Mouse (Mus musculus): ENCODE data around the gene Fam181a. TPM values are rescaled to one million over a fixed set of nuclear protein-coding genes. Genes with fewer than 3 reads are reported as not detected.

Gene Fam181a
- polyA plus RNA-seq, 1 experiment from 2014 or later, result 7.7 TPM

GRCm38 (mm10) chr12:103343456-103343855 lies 32.7 kb downstream of the Fam181a start:
- no peaks in the 10 kb centered on the region for H3K36me3 ChIP-seq (ENCODE audit: control insufficient read depth, insufficient read depth, low read length)
- no peak overlapping the region for H3K27ac ChIP-seq (ENCODE audit: low read length)
- H3K4me3 ChIP-seq (ENCODE audit: low read depth, low read length), result no peak overlapping the region
- no peaks in the 10 kb centered on the region for H3K9me3 ChIP-seq (replicated peaks; ENCODE audit: control insufficient read depth, low read length, poor library complexity, severe bottlenecking)
- no peak overlapping the region for H3K9ac ChIP-seq (ENCODE audit: low read depth, low read length)
- ATAC-seq, result no peak
- no peak overlapping the region for H3K4me2 ChIP-seq (ENCODE audit: low read length)
- H3K4me1 ChIP-seq (ENCODE audit: control insufficient read depth, insufficient read depth, low read length), result no peaks in the 10 kb centered on the region
- H3K27me3 ChIP-seq (ENCODE audit: control insufficient read depth, insufficient read depth, low read depth, low read length), result no peaks in the 10 kb centered on the region
- 77% methylated on average over 8 of the region's 8 CpGs for WGBS

GRCm38 (mm10) chr12:103344934-103345333 lies 34.2 kb downstream of the Fam181a start:
- Histone ChIP-seq H3K27ac (ENCODE audit: low read length) (no peak overlapping the region), H3K4me3 (ENCODE audit: low read depth, low read length) (no peak overlapping the region), H3K36me3 (ENCODE audit: control insufficient read depth, insufficient read depth, low read length) (no peaks in the 10 kb centered on the region), H3K9ac (ENCODE audit: low read depth, low read length) (no peak overlapping the region), H3K27me3 (ENCODE audit: control insufficient read depth, insufficient read depth, low read depth, low read length) (no peaks in the 10 kb centered on the region), H3K9me3 (replicated peaks; ENCODE audit: control insufficient read depth, low read length, poor library complexity, severe bottlenecking) (no peaks in the 10 kb centered on the region), H3K4me2 (ENCODE audit: low read length) (no peak overlapping the region), H3K4me1 (ENCODE audit: control insufficient read depth, insufficient read depth, low read length) (no peaks in the 10 kb centered on the region)
- ATAC-seq, result no peak
- WGBS, result 91% methylated on average over 7 of the region's 7 CpGs

GRCm38 (mm10) chr12:103346945-103347344 lies 36.2 kb downstream of the Fam181a start:
- Histone ChIP-seq H3K36me3 (ENCODE audit: control insufficient read depth, insufficient read depth, low read length) (no peaks in the 10 kb centered on the region), H3K4me1 (ENCODE audit: control insufficient read depth, insufficient read depth, low read length) (no peaks in the 10 kb centered on the region)
- 84% methylated on average over 8 of the region's 8 CpGs for WGBS

GRCm38 (mm10) chr12:103347406-103347805 lies 36.6 kb downstream of the Fam181a start:
- no peak overlapping the region for H3K4me2 ChIP-seq (ENCODE audit: low read length)
- 52% methylated on average over 5 of the region's 5 CpGs for WGBS
- no peaks in the 10 kb centered on the region for H3K4me1 ChIP-seq (ENCODE audit: control insufficient read depth, insufficient read depth, low read length)
- no peak overlapping the region for H3K4me3 ChIP-seq (ENCODE audit: low read depth, low read length)
- no peaks in the 10 kb centered on the region for H3K36me3 ChIP-seq (ENCODE audit: control insufficient read depth, insufficient read depth, low read length)
- H3K27me3 ChIP-seq (ENCODE audit: control insufficient read depth, insufficient read depth, low read depth, low read length), result no peaks in the 10 kb centered on the region
- no peaks in the 10 kb centered on the region for H3K9me3 ChIP-seq (replicated peaks; ENCODE audit: control insufficient read depth, low read length, poor library complexity, severe bottlenecking)
- no peak overlapping the region for H3K9ac ChIP-seq (ENCODE audit: low read depth, low read length)
- no peak overlapping the region for H3K27ac ChIP-seq (ENCODE audit: low read length)
- no peak for ATAC-seq

More at GRCm38 (mm10) chr12:103346945-103347344, 36.2 kb downstream of the Fam181a start:
- Histone ChIP-seq H3K27me3 (ENCODE audit: control insufficient read depth, insufficient read depth, low read depth, low read length) (no peaks in the 10 kb centered on the region), H3K4me2 (ENCODE audit: low read length) (no peak overlapping the region), H3K9me3 (replicated peaks; ENCODE audit: control insufficient read depth, low read length, poor library complexity, severe bottlenecking) (no peaks in the 10 kb centered on the region), H3K9ac (ENCODE audit: low read depth, low read length) (no peak overlapping the region), H3K27ac (ENCODE audit: low read length) (no peak overlapping the region), H3K4me3 (ENCODE audit: low read depth, low read length) (no peak overlapping the region)
- ATAC-seq, result no peak

GRCm38 (mm10) chr12:103348506-103348905 lies 37.7 kb downstream of the Fam181a start:
- Histone ChIP-seq H3K36me3 (ENCODE audit: control insufficient read depth, insufficient read depth, low read length) (no peaks in the 10 kb centered on the region), H3K9ac (ENCODE audit: low read depth, low read length) (0 out of 2 replicates have a peak overlapping the region, but pooled peaks have one; percentile 26)
- 8% methylated on average over 3 of the region's 3 CpGs for WGBS

GRCm38 (mm10) chr12:103352735-103353134 lies 42.0 kb downstream of the Fam181a start:
- H3K4me3 ChIP-seq (ENCODE audit: low read depth, low read length), result no peak overlapping the region
- no peaks in the 10 kb centered on the region for H3K36me3 ChIP-seq (ENCODE audit: control insufficient read depth, insufficient read depth, low read length)
- ATAC-seq, result no peak
- no peaks in the 10 kb centered on the region for H3K9me3 ChIP-seq (replicated peaks; ENCODE audit: control insufficient read depth, low read length, poor library complexity, severe bottlenecking)
- no peak overlapping the region for H3K27ac ChIP-seq (ENCODE audit: low read length)
- no peak overlapping the region for H3K9ac ChIP-seq (ENCODE audit: low read depth, low read length)
- WGBS, result 95% methylated on average over 6 of the region's 6 CpGs
- H3K4me2 ChIP-seq (ENCODE audit: low read length), result no peak overlapping the region
- no peaks in the 10 kb centered on the region for H3K27me3 ChIP-seq (ENCODE audit: control insufficient read depth, insufficient read depth, low read depth, low read length)
- no peaks in the 10 kb centered on the region for H3K4me1 ChIP-seq (ENCODE audit: control insufficient read depth, insufficient read depth, low read length)

More at GRCm38 (mm10) chr12:103348506-103348905, 37.7 kb downstream of the Fam181a start:
- Histone ChIP-seq H3K9me3 (replicated peaks; ENCODE audit: control insufficient read depth, low read length, poor library complexity, severe bottlenecking) (no peaks in the 10 kb centered on the region), H3K4me2 (ENCODE audit: low read length) (no peak overlapping the region), H3K4me1 (ENCODE audit: control insufficient read depth, insufficient read depth, low read length) (no peaks in the 10 kb centered on the region), H3K4me3 (ENCODE audit: low read depth, low read length) (no peak overlapping the region), H3K27me3 (ENCODE audit: control insufficient read depth, insufficient read depth, low read depth, low read length) (no peaks in the 10 kb centered on the region), H3K27ac (ENCODE audit: low read length) (no peak overlapping the region)
- ATAC-seq, result peak; percentile 76

- peak; percentile 6; the same call in 1 of the 2 replicates for ATAC-seq
- no peak overlapping the region for H3K27ac ChIP-seq (ENCODE audit: low read length)
These were observed 42.8 kb downstream of the Fam181a start for GRCm38 (mm10) chr12:103353538-103353937.

GRCm38 (mm10) chr12:103355746-103356414 lies 45.1 kb downstream of the Fam181a start, which contains the start of gene Asb2:
Asb2 (minus strand) TSS chr12:103356001.
- H3K9me3 ChIP-seq (replicated peaks; ENCODE audit: control insufficient read depth, low read length, poor library complexity, severe bottlenecking), result no peaks in the 10 kb centered on the region
- WGBS, result 72% methylated on average over 14 of the region's 14 CpGs
- H3K4me1 ChIP-seq (ENCODE audit: control insufficient read depth, insufficient read depth, low read length), result no peaks in the 10 kb centered on the region
- no peak for ATAC-seq
- H3K27me3 ChIP-seq (ENCODE audit: control insufficient read depth, insufficient read depth, low read depth, low read length), result no peaks in the 10 kb centered on the region
- no peak within 1 kb of the TSS for H3K9ac ChIP-seq (ENCODE audit: low read depth, low read length)
- H3K4me2 ChIP-seq (ENCODE audit: low read length), result no peak within 1 kb of the TSS
- no peak within 1 kb of the TSS for H3K4me3 ChIP-seq (ENCODE audit: low read depth, low read length)
- H3K36me3 ChIP-seq (ENCODE audit: control insufficient read depth, insufficient read depth, low read length), result no peaks in the 10 kb centered on the region
- no peak within 1 kb of the TSS for H3K27ac ChIP-seq (ENCODE audit: low read length)

More at GRCm38 (mm10) chr12:103353538-103353937, 42.8 kb downstream of the Fam181a start:
- no peak overlapping the region for H3K4me2 ChIP-seq (ENCODE audit: low read length)
- no peaks in the 10 kb centered on the region for H3K36me3 ChIP-seq (ENCODE audit: control insufficient read depth, insufficient read depth, low read length)
- 9% methylated on average over 5 of the region's 5 CpGs for WGBS
- H3K9me3 ChIP-seq (replicated peaks; ENCODE audit: control insufficient read depth, low read length, poor library complexity, severe bottlenecking), result no peaks in the 10 kb centered on the region
- no peak overlapping the region for H3K9ac ChIP-seq (ENCODE audit: low read depth, low read length)
- H3K27me3 ChIP-seq (ENCODE audit: control insufficient read depth, insufficient read depth, low read depth, low read length), result no peaks in the 10 kb centered on the region
- H3K4me1 ChIP-seq (ENCODE audit: control insufficient read depth, insufficient read depth, low read length), result no peaks in the 10 kb centered on the region
- no peak overlapping the region for H3K4me3 ChIP-seq (ENCODE audit: low read depth, low read length)

GRCm38 (mm10) chr12:103356415-103356748 lies 45.6 kb downstream of the Fam181a start:
- no peaks in the 10 kb centered on the region for H3K36me3 ChIP-seq (ENCODE audit: control insufficient read depth, insufficient read depth, low read length)
- no peak overlapping the region for H3K4me2 ChIP-seq (ENCODE audit: low read length)
- no peak for ATAC-seq
- H3K4me1 ChIP-seq (ENCODE audit: control insufficient read depth, insufficient read depth, low read length), result no peaks in the 10 kb centered on the region
- H3K4me3 ChIP-seq (ENCODE audit: low read depth, low read length), result no peak overlapping the region
- H3K9me3 ChIP-seq (replicated peaks; ENCODE audit: control insufficient read depth, low read length, poor library complexity, severe bottlenecking), result no peaks in the 10 kb centered on the region
- no peaks in the 10 kb centered on the region for H3K27me3 ChIP-seq (ENCODE audit: control insufficient read depth, insufficient read depth, low read depth, low read length)
- no peak overlapping the region for H3K27ac ChIP-seq (ENCODE audit: low read length)
- WGBS, result 98% methylated on average over 4 of the region's 4 CpGs
- no peak overlapping the region for H3K9ac ChIP-seq (ENCODE audit: low read depth, low read length)

Data from midbrain, embryonic 16.5 days (tissue).